Mouse (Mus musculus) adrenal gland, postnatal 14 days (tissue): ENCODE measurements around the gene Evx2. TPM values are rescaled to one million over a fixed set of nuclear protein-coding genes. Genes with fewer than 3 reads are reported as not detected.

ENCODE experiments used
- DNase-seq: peaks from one replicate; pipeline ENCODE4 v3.0.0; 2021; ENCODE audit warnings: mixed read lengths
- total RNA-seq: library from RNA; stranded (reverse); gene quantifications from 2 replicates; pipeline ENCODE4 v1.2.3, GENCODE M21; 2021

Evx2 gene
- total RNA-seq, 1 experiment from 2014 or later, result not detected

DNA sequence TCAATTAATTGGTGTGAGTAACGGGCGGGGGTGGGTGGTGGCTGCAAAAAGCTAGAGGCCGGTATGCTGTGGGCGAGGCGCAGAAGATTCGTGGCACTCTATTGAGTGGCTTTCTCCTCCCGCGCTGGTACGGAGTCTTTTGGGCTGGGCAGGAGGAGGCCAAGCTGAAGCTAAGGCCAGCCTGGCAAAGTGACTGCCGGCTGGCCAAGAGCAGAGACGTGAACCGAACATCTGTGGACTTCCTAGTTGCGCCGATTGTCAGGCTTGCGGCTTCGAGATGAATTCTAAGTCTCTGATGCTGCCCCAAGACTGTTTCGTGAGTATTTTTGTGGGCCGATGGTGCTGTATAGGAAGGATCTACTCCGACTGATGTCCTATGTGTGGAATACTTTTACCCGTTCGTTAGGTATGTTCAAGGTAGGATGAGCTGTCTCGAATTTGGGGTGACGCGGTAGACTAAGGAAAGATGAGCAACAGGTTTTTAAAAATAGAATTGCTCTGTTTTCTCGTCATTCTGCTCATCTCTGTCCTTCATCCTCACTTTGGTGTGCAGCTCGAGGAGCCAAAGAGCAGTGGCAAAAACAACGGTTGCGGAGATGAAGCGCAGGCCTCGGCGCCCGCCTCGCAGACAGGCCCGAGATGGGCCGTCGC is 8.0 kb upstream of the Evx2 start:
- no peak for DNase-seq

DNA sequence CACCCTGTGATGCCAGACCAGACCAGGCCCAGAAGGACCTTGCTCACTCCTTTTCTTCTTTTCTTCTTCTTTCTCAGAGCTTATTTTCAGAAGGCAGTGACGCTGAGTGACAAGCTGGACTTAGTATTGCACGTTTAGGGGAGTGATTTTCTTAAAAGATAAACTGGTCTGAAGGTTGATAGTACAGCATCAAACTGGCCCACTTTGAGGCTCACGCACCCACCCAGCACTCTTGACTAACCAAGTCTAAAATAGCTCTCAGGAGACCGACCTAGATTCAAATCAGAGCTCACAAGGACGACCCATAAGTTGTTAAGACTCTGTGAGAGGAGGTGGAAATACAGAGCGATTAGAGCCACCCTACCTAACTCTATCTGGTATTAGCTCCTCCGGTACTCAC is 7.1 kb upstream of the Evx2 start:
- no peak for DNase-seq

GRCm38 (mm10) chr2:74663291-74663925 is 4.1 kb upstream of the Evx2 start:
- DNase-seq, result peak; percentile 71

DNA sequence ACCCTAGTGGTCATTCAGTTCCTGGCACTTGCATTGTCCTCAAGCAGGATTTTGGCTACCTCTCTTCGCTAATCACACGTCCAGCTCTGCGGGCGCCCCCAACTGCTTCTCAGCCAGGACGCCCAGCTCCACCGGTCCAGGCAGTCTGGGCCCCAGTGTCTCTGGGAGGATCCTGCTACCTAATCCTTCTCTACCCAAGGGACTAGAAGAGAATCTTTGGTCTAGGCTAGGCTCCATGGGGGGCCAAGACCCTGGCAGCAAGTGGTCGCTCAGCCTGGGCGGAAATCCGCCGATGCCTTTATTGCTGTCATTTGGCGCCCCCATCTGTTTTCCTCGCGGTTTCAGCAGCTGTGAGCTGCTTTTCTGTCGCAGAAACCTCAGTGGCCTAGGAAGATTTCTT is 2.3 kb upstream of the Evx2 start:
- DNase-seq, result no peak

DNA sequence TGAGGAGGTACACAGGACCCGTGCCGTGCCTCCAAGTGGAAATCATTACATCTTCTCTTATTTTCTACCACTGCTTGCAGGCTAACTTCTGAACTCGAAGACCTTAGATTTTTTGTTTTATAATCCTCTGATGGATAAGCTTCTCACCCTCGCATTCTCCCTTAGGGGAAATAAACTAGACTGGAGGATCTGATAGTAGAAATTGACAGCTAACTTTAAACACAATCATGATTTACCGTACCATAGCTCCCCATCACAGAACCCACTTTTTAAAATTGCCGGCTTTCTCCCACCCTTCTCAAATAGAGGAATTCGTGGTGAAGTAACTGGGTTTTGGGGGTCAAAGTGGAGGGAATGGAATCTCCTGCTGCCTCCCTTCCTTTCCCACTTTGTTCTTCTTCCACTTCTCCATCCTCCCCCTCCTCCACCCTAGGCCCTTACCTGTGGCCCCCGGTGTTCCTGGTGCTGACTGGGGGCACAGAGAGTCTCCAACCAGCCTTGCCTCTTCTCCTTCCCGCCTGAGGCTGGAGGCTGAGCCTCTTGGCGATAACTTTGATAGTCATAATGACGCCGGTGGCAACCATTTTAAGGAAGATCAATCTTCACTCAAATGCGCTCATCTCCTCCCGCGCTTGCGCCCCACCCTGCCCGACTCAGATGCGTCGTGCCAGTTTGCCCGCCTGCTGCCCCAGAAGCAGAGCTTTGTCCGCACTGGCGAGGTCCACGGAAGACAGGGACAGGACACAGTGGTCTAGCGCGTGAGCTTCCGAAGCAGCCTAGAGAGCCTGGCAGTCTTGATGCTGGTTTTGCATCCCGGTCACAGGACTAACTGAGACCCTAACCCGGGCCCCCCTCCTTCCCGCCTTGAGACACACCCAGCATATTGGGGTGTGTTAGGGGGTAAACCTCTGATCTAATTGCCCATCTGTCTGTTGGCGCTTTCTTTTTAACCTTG is 1.3 kb upstream of the Evx2 start:
- DNase-seq, result no peak

DNA sequence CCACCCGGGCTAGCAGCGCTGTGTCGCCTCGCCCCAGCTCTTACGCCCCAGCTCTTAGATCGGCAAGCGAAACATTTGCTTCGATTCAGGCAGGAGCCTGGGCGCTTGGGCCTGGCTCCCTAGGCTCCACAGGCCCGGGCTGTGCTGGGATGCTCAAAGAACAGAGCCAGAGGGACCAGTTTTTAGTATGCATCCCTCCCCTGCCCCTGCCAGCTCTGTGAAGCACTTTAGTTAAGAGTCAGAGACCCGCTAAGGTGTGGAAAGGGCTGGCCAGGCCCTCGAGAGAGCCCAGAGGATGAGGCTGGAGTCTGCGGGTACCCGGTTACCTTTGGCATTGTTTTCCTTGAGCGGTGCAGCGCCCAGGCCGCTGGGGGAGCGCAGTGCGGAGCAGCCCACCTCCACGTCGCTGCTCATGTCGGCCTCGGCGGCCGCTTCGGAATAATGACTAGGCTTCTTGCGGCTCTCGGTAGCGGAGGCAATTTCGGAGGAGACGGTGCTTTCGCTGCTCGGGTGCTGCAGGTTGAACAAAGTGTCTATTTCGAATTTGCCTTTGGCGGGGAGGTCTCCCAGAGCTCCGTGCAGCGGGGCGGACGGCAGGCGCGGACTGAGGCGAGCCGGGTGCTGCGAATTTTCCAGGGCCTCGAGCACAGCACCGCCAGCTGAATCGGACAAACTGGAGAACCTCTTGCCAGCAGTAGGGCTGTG is 538 bp downstream of the Evx2 start:
- no peak for DNase-seq

GRCm38 (mm10) chr2:74658024-74658666 is 1.2 kb downstream of the Evx2 start:
- no peak for DNase-seq

GRCm38 (mm10) chr2:74657251-74658023 is 1.9 kb downstream of the Evx2 start:
- DNase-seq, result no peak

DNA sequence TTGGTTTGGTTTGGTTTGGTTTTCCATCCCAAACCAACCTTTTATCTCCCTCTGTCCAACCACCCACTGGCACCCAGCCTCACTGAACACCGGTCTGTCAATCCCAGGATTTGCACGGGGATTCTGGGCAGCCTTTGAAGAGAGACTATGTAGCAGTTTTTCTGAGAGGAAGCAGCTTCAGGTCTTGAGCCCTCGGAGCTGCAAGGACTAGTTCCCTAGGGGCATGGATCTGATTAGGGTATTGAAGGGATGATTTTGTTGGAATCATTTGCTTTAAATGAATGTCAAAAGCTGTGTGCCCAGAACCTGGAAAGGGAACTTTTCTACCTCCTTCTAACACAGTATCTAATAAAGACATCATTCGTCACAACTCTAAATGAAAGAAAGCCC is 2.7 kb downstream of the Evx2 start:
- DNase-seq, result no peak

- peak; percentile 25 for DNase-seq
Measured at GRCm38 (mm10) chr2:74655821-74656631, 3.3 kb downstream of the Evx2 start.

- peak; percentile 67 for DNase-seq
Measured at GRCm38 (mm10) chr2:74655420-74655781, 4.0 kb downstream of the Evx2 start.

DNA sequence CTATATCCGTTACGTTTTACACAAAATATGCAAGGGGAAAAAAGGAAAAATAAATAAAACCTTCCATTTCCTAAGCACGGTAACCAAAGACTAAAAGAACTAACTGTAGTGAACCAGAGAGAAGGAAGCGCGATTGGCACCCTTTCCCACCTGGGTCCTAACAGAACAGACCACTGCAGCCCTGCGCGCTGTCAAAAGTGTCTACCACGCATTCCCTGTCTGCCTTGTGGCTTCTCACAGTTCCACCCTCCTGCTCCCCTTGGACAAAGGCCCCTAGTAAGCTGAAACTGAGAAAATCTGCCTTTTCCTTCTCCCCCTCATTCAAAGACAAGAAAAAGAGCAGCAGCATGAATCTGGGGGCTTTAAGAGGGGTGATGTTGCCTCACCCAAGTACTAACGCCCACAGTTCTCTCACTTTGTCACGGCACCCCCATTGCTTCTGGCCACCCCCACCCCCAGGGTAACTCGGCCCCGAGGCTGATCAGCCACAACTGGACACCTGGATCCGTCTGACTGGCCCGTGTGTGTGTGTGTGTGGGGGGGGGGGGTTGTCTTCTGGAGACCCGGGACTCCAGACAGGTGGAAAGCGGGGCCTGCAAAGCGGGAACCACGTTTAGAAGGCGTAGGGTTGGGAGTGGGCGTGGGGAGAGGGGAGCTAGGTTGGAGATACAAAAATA is 4.5 kb downstream of the Evx2 start:
- DNase-seq, result no peak

DNA sequence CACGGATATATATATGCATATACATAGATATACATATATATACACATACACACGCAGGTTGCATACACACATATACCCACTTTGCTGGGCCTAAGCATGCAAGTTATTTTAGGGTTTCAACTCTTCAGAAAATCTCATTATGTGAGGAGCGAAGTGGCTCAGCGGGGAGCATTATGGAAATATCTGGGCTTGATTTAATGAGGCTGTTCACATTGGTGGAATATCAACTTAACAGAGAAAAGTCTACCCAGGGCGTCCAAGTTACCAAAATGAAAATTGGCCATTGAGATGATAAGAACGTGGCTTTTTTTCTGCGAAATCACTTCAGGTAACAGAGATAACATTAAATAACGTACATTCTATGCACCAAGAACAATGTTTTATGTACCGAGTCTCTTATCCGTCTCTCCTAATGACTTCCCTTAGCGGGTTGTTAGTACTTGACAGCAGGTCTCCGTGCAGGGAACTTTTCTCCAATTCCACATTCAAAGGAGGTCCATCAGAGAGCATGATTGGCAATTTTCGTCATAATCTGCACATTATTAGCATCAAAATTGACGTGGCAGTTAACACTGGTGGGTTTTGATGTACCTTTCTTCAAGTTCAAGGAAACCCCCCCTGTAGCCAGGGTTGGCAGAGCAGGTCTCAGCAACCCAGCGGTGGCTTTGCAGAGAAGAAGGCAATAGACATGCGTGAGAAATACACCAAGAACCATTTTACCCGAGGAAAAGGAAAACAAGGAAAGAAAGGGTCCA is 5.4 kb downstream of the Evx2 start:
- DNase-seq, result no peak

DNA sequence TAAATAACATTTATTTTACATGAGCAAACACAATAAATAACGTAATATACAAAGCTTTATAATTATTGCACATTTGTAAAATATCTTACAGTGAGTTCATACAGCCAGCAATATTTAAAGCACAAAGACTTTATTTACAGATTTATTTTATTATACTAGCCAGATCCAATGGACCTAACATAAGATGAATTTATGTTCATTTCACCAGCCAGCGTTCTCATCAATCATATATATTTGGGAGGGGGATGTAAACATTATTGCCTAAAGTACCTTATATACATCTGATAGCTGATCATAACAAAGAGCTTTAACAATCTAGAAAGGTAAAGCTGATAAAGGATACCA is 6.4 kb downstream of the Evx2 start:
- no peak for DNase-seq

DNA sequence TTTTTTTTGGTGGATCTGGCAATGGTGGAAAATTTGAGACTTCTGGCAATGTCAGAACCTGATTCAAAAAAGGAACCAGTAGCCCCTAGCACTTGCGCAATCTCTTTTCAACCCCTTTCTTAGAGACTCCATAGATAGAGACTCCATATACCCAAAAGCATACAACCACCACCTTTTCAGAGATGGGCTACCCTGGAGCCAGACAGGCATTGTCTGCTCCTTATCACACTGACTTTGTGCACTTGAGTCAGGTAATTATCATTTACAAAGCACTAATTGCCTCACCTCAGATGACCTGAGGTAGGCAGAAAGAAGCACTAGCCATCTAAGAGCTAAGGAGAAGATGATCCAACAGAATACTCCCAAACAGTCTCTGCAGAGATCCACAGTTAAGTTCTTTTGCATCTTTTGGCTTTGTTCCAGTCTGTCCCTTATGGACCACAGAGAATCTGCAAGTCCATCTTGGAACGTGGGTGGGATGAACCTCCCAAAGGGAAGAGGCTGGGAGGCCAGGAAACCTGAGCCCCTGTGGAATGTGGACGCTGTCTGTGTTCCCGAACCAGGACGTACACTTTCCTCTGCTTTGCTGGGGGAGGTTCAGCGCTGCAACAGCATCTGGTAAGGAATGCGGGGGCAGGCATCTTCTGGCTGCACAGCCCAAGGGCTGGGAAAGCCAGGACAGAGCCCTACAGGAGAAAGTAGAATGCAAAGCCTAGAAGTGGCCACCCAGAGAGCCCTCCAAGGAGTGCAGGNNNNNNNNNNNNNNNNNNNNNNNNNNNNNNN is 12.1 kb downstream of the Evx2 start:
- DNase-seq, result no peak

DNA sequence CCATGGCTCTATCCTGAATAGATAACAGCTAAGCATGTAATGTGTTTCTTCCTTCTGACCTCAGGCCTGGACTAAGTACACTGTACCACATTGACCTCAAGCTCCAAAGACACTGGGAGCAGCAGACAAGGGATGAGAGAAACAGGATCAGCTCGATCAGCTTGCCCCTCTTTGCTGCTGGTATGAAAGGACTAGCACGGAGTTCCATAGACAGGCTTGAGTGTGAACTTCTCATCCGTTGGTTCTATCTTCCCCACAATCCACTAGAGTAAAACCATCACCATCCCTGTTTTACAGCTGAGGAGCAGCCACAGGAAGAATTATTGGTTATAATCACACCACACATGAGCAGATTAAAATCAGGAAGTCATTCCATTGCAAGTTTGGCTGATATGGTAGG is 13.7 kb downstream of the Evx2 start:
- DNase-seq, result no peak

DNA sequence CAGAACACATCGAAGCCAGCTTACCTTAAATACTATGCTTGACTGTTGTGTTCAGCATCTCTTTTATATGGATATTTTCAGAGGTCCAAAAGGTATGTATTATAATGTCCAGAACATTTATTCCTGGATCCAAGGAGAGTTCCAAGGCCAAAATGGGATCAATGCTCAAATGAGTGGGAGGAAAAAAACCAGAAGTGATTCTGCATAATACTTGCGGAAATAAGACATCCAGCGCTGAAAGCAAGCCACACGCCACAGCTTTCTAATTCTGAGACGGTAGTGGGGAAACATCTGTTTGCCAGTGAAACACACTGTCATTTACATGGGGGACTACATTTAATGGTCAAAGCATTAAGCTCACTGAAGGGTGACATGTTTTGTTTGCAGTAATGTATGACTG is 16.9 kb downstream of the Evx2 start:
- DNase-seq, result no peak

DNA sequence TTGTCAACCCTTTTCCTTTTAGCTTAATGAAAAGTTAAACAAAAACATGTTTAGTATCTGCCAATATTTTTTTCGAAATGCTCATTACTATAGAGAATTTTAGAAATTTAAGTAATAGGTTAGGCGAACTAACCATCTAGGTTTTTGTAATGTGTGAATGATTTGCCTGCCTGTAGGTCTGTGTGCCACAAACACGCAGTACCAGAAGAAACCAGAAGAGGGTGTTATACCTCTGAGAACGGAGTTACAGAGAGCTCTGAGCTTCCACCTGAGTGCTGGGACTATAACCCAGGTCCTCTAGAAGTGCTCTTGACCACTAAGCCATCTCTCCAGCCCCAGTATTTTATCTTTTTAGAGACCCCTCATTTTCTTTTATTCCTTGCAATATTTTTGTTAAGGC is 23.9 kb downstream of the Evx2 start:
- no peak for DNase-seq
